Mouse (Mus musculus) brain, embryonic 14.5 days (tissue): ENCODE measurements around the gene Gkn3.

Experiments used
- CTCF ChIP-seq: fragments of 200-500 bp; IDR thresholded peaks from 2 replicates; pipeline ENCODE4 v1.5.1; 2012; ENCODE audit warnings: inconsistent platforms, mild to moderate bottlenecking, moderate library complexity, borderline replicate concordance; ENCODE audit not compliant: insufficient read depth, insufficient read length; ENCODE audit errors: extremely low read depth
- POLR2A ChIP-seq: fragments of 200-500 bp; IDR thresholded peaks from 2 replicates; pipeline ENCODE4 v1.6.1; 2012; ENCODE audit warnings: mild to moderate bottlenecking, inconsistent platforms, borderline replicate concordance; ENCODE audit not compliant: poor library complexity, insufficient read depth, insufficient read length, severe bottlenecking; ENCODE audit errors: extremely low read depth

DNA sequence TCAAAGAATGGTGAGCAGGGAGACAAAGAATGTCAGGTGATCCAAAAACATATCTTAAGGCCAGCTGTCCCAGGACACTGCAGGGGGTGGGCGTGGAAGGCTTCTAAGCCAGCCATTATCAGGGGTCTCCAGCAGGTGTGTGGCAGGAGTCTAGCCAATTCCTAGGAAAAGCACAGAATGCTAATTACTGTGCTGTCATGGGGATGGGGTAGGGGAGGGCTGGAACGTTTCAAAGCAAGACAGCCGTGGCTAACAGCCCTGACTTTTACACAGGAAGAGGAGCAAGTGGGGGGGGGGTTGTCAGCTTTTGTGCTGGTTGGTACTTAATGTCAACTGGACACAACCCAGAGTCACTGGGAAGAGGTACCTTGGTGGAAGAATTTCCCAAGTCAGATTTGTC lies 23.3 kb upstream of the Gkn3 start:
- TF ChIP-seq CTCF, result no peak
- no peak for TF ChIP-seq POLR2A
